Mouse (Mus musculus): ENCODE data around the gene F2r. TPM values are rescaled to one million over a fixed set of nuclear protein-coding genes. Genes with fewer than 3 reads are reported as not detected.

The F2r gene
- polyA plus RNA-seq, 1 experiment from 2014 or later: 41.7 TPM

DNA sequence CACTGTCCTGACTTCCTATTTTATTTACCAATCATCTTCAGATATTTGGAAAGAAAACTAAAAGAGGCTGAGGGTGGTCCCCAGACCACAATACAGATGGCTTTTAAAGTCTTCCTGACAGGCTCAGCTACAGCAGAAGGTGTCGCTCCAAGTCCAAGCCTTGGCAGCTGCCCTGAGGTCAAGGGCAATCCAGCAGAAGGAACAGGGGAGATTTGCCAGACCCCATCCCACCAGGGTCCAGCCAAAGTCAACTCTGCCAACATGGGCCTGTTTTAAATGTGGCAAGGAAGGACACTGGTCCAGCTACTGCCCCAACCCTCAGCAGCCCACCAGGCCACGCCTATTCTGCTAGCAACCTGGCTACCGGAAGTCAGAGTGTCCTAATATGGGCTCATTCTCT, 31.7 kb upstream of the F2r start:
- Histone ChIP-seq H3K4me2 (ENCODE audit: low read depth, low read length) (no peak overlapping the region), H3K9ac (ENCODE audit: low read depth, low read length) (no peak overlapping the region), H3K4me1 (ENCODE audit: control insufficient read depth, insufficient read depth, low read length) (no peaks in the 10 kb centered on the region), H3K27ac (ENCODE audit: low read length) (no peak overlapping the region), H3K4me3 (ENCODE audit: low read length) (no peak overlapping the region), H3K27me3 (replicated peaks; ENCODE audit: control insufficient read depth, insufficient read depth, low read length) (no peaks in the 10 kb centered on the region), H3K36me3 (ENCODE audit: control insufficient read depth, insufficient read depth, low read length) (no peaks in the 10 kb centered on the region), H3K9me3 (ENCODE audit: control insufficient read depth, low read length) (no peaks in the 10 kb centered on the region)
- WGBS: 79% methylated on average over 3 of the region's 3 CpGs
- no peak for ATAC-seq

DNA sequence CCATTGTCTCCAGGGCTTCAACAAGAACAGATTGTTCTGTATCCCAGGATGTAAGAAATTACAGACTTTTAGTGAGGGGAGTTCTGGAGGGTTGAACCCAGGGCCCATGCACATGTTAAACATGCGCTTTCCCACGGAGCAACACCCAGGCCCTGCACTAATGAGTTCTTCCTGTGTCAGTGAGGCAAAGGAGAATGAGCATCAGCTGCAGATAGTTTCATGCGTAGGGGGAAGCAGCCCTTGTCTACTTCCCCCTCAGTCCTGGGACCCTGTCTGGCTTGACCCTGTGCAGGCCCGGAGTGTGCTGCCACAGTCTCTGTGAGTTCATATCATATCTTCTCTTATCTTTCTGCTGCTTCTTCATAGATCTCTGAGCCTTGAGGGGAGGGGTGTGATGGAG, 29.0 kb upstream of the F2r start:
- no peak overlapping the region for H3K9ac ChIP-seq (ENCODE audit: low read depth, low read length)
- H3K27me3 ChIP-seq (replicated peaks; ENCODE audit: control insufficient read depth, insufficient read depth, low read length): no peaks in the 10 kb centered on the region
- H3K27ac ChIP-seq (ENCODE audit: low read length): no peak overlapping the region
- H3K36me3 ChIP-seq (ENCODE audit: control insufficient read depth, insufficient read depth, low read length): no peaks in the 10 kb centered on the region
- no peaks in the 10 kb centered on the region for H3K9me3 ChIP-seq (ENCODE audit: control insufficient read depth, low read length)
- H3K4me2 ChIP-seq (ENCODE audit: low read depth, low read length): no peak overlapping the region
- peaks cover 3% of the 10 kb centered on the region; the same call in 1 of the 2 replicates for H3K4me1 ChIP-seq (ENCODE audit: control insufficient read depth, insufficient read depth, low read length)
- WGBS: 50% methylated on average over 4 of the region's 4 CpGs
- no peak overlapping the region for H3K4me3 ChIP-seq (ENCODE audit: low read length)
- no peak for ATAC-seq

DNA sequence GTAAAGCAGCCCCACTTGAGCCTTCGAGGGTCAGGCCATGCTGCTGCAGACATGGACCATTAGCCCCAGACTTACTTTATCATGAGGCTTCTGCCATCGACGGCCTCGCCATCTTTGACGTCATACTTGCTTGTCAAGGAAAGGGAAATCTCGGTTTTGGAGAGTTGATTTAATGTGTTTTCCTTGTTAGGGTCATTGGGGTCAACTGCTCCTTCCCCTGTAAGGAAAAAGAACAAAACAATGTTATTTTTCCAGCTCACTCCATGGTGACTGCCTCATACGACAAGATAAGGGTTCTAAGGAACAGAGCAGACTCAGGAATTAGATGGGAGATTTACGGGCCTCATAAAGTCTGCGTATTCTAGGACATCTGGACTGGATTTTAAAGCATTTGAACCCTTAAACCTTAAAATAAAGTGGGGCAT, 28.4 kb upstream of the F2r start:
- WGBS: 38% methylated on average over 9 of the region's 9 CpGs
- H3K4me3 ChIP-seq (ENCODE audit: low read length): no peak overlapping the region
- H3K4me1 ChIP-seq (ENCODE audit: control insufficient read depth, insufficient read depth, low read length): peaks cover 5% of the 10 kb centered on the region
- H3K4me2 ChIP-seq (ENCODE audit: low read depth, low read length): no peak overlapping the region
- H3K27me3 ChIP-seq (replicated peaks; ENCODE audit: control insufficient read depth, insufficient read depth, low read length): no peaks in the 10 kb centered on the region
- no peak overlapping the region for H3K9ac ChIP-seq (ENCODE audit: low read depth, low read length)
- H3K9me3 ChIP-seq (ENCODE audit: control insufficient read depth, low read length): no peaks in the 10 kb centered on the region
- no peak for ATAC-seq
- H3K36me3 ChIP-seq (ENCODE audit: control insufficient read depth, insufficient read depth, low read length): no peaks in the 10 kb centered on the region
- H3K27ac ChIP-seq (ENCODE audit: low read length): no peak overlapping the region

DNA sequence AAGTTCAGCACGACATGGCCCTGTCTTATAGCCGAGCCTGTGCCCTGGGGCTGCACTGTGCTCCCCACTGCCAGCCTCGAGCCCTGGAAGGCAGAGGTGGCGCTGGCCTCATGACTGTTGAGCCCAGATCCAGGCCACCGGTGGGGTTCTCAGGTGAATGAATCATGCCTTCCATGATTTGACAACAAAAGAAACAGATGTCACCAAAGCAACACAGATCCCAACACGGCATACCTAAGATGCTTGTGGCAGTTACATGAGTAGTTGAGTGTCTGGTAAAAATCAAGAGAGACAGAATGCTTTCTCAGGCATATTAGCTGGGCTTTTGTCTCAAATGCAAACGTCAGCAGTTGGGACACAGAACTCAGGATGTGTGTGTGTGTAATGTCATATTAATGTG, 25.5 kb upstream of the F2r start:
- no peaks in the 10 kb centered on the region for H3K9me3 ChIP-seq (ENCODE audit: control insufficient read depth, low read length)
- 55% methylated on average over 7 of the region's 7 CpGs for WGBS
- no peaks in the 10 kb centered on the region for H3K27me3 ChIP-seq (replicated peaks; ENCODE audit: control insufficient read depth, insufficient read depth, low read length)

DNA sequence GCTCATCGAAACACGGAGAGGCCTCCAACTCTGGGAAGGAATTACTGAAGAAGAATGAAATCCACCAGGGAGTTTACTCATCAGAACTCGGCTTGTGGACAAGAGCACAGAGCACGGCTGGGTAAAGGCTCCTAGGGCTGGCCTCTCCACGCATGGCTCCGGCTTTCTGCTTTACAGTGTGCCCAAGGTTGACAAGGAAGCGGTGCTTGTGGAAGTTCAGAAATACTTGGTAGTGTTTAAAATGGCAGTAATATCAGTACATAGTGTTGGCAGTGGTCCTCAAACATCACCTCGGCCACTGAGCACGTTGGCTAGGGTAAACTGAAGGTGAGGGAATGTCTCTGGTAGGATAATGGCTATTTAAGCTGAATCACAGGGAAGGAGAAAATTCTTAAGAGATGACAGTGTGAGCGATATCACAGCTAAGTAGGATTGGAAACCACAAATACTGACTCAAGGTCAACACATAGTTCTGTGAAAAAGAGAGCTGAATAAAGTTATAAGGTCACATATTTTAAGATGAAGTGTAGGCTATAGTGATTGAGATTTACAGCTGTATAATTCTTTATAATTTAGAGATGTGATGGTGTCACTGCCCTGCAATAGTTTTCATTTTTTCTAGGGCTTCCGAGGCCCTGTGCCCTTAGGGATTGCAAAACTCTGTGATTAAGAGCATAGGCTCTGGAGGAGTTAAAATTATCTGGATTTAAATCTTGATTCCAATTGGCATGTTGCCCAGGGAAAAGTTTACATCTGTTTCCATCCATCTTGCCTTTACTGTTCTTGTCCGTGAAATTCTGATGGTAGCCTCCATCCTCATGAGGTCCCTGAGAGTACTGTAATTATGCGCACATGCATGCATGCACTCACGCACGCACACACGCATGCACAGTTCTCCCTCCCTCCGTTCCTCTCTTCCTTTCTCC, 23.0 kb upstream of the F2r start:
- H3K27me3 ChIP-seq (replicated peaks; ENCODE audit: control insufficient read depth, insufficient read depth, low read length): no peaks in the 10 kb centered on the region
- H3K27ac ChIP-seq (ENCODE audit: low read length): no peak overlapping the region
- no peaks in the 10 kb centered on the region for H3K36me3 ChIP-seq (ENCODE audit: control insufficient read depth, insufficient read depth, low read length)
- H3K4me1 ChIP-seq (ENCODE audit: control insufficient read depth, insufficient read depth, low read length): peaks cover 18% of the 10 kb centered on the region
- no peak overlapping the region for H3K9ac ChIP-seq (ENCODE audit: low read depth, low read length)
- ATAC-seq: no peak
- H3K4me3 ChIP-seq (ENCODE audit: low read length): no peak overlapping the region
- no peaks in the 10 kb centered on the region for H3K9me3 ChIP-seq (ENCODE audit: control insufficient read depth, low read length)
- 78% methylated on average over 17 of the region's 17 CpGs for WGBS
- H3K4me2 ChIP-seq (ENCODE audit: low read depth, low read length): no peak overlapping the region

More for the DNA sequence above, 25.5 kb upstream of the F2r start:
- no peaks in the 10 kb centered on the region for H3K36me3 ChIP-seq (ENCODE audit: control insufficient read depth, insufficient read depth, low read length)
- H3K27ac ChIP-seq (ENCODE audit: low read length): no peak overlapping the region
- ATAC-seq: no peak
- peaks cover 17% of the 10 kb centered on the region for H3K4me1 ChIP-seq (ENCODE audit: control insufficient read depth, insufficient read depth, low read length)
- no peak overlapping the region for H3K9ac ChIP-seq (ENCODE audit: low read depth, low read length)
- no peak overlapping the region for H3K4me3 ChIP-seq (ENCODE audit: low read length)
- H3K4me2 ChIP-seq (ENCODE audit: low read depth, low read length): no peak overlapping the region

DNA sequence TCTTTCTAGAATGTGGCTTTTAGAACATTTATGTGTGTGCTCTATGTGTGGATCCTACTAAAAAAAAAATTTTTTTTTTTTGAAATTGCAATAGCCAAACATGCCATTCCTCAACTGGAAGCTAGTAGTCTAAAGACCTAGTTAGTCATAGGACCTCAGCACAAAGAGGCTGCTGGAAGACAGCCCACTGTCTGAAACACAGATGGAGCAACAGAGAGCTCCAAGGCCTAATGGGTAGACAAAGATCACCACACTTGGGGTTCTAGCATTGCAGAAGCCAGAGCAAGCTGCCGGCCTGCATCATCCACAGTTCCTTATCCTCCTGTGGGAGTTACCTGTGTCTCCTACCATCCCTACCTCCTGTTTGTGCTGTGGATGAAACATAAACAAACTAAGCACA, 22.1 kb upstream of the F2r start:
- Histone ChIP-seq H3K4me2 (ENCODE audit: low read depth, low read length) (no peak overlapping the region), H3K9ac (ENCODE audit: low read depth, low read length) (no peak overlapping the region), H3K4me1 (ENCODE audit: control insufficient read depth, insufficient read depth, low read length) (peaks cover 18% of the 10 kb centered on the region), H3K27ac (ENCODE audit: low read length) (no peak overlapping the region), H3K4me3 (ENCODE audit: low read length) (no peak overlapping the region), H3K36me3 (ENCODE audit: control insufficient read depth, insufficient read depth, low read length) (no peaks in the 10 kb centered on the region), H3K9me3 (ENCODE audit: control insufficient read depth, low read length) (no peaks in the 10 kb centered on the region), H3K27me3 (replicated peaks; ENCODE audit: control insufficient read depth, insufficient read depth, low read length) (no peaks in the 10 kb centered on the region)
- ATAC-seq: no peak
- 83% methylated on average over 1 of the region's 1 CpGs for WGBS

DNA sequence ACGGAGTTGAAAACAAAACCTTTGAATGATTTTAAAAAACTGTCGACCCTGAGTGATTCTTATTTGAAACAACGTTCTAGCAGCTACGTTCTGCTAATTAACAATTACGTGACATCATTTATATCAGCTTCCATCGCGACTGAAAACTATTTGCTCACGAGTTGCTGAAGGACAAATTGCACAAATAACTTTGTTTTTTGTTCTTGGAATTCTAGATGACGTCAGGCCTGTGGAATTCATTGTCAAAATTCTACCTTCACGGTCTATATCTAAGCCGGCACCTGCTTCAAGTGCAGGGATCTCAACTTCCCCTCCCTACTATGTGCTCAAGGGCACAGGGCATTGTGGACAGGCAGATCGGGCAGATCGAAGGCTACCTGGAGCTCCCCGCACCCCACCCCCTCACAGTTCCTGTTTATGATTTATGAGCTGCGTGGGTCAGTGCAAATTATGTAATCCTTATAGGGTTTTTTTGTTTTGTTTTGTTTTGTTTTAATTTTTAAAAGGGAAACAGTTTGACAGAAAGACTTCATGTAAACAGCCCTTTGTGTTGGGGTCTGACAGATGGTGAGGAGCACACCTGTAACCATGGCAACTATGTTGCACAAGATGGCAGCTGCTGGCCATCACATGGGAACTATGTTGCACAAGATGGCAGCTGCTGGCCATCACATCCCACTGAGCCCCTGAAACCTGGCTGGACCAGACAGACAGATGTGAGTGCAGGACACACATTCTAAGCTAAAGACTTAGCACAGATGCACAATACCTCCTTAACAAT, 21.2 kb upstream of the F2r start:
- Histone ChIP-seq H3K27ac (ENCODE audit: low read length) (peak overlapping the region; percentile 45), H3K36me3 (ENCODE audit: control insufficient read depth, insufficient read depth, low read length) (no peaks in the 10 kb centered on the region), H3K27me3 (replicated peaks; ENCODE audit: control insufficient read depth, insufficient read depth, low read length) (no peaks in the 10 kb centered on the region), H3K4me2 (ENCODE audit: low read depth, low read length) (no peak overlapping the region), H3K9ac (ENCODE audit: low read depth, low read length) (no peak overlapping the region), H3K4me1 (ENCODE audit: control insufficient read depth, insufficient read depth, low read length) (peaks cover 18% of the 10 kb centered on the region), H3K4me3 (ENCODE audit: low read length) (no peak overlapping the region), H3K9me3 (ENCODE audit: control insufficient read depth, low read length) (no peaks in the 10 kb centered on the region)
- 58% methylated on average over 15 of the region's 15 CpGs for WGBS
- ATAC-seq: no peak

DNA sequence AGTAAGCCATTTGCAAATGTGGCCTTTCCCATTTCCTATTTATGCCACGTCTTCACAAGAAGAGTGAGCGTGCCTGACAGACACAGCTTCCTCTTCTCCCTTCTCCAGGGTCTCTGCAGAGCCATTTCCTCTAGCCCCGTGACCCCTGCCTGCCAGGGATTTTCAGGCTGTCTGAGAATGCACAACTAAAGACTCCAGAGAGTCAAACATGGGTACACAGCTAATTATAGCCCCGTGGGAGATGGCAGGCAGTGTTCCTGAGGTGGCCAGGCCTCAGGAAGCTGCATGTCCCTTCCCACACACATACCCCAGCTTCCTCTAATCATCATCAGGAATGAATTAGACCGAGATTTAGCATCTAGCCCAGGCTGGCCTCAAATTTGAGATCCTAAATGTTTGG, 20.6 kb upstream of the F2r start:
- H3K9ac ChIP-seq (ENCODE audit: low read depth, low read length): no peak overlapping the region; the same call in 1 of the 2 replicates
- H3K27me3 ChIP-seq (replicated peaks; ENCODE audit: control insufficient read depth, insufficient read depth, low read length): no peaks in the 10 kb centered on the region
- H3K4me2 ChIP-seq (ENCODE audit: low read depth, low read length): no peak overlapping the region
- peaks cover 18% of the 10 kb centered on the region for H3K4me1 ChIP-seq (ENCODE audit: control insufficient read depth, insufficient read depth, low read length)
- no peak for ATAC-seq
- H3K27ac ChIP-seq (ENCODE audit: low read length): peak overlapping the region; percentile 45
- no peaks in the 10 kb centered on the region for H3K36me3 ChIP-seq (ENCODE audit: control insufficient read depth, insufficient read depth, low read length)
- H3K9me3 ChIP-seq (ENCODE audit: control insufficient read depth, low read length): no peaks in the 10 kb centered on the region
- WGBS: 44% methylated on average over 5 of the region's 5 CpGs
- H3K4me3 ChIP-seq (ENCODE audit: low read length): no peak overlapping the region

DNA sequence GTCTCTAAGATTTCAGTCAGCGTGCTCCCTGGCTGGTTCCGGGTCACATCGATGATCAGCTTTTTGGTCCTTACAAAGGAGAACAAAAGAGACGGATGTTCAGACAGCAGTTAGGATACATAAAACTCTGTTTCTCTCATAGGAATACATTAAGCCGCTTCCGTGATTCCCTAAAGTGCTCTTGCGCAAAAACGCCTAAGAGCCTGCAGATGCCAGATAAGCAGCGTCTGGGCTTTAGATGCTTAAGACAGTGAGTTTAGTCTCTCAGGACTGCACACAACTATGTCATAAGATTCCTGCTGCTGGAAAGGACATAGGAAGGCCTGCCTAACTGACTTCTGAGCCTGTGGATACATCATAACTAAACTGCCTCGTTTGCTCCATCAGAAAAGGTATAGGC, 19.4 kb upstream of the F2r start:
- H3K36me3 ChIP-seq (ENCODE audit: control insufficient read depth, insufficient read depth, low read length): no peaks in the 10 kb centered on the region
- no peak overlapping the region for H3K27ac ChIP-seq (ENCODE audit: low read length)
- peaks cover 16% of the 10 kb centered on the region for H3K4me1 ChIP-seq (ENCODE audit: control insufficient read depth, insufficient read depth, low read length)
- H3K4me3 ChIP-seq (ENCODE audit: low read length): no peak overlapping the region
- 86% methylated on average over 10 of the region's 10 CpGs for WGBS
- no peak for ATAC-seq
- no peaks in the 10 kb centered on the region for H3K9me3 ChIP-seq (ENCODE audit: control insufficient read depth, low read length)
- no peak overlapping the region for H3K9ac ChIP-seq (ENCODE audit: low read depth, low read length)
- no peaks in the 10 kb centered on the region for H3K27me3 ChIP-seq (replicated peaks; ENCODE audit: control insufficient read depth, insufficient read depth, low read length)
- no peak overlapping the region for H3K4me2 ChIP-seq (ENCODE audit: low read depth, low read length)
